Mouse (Mus musculus) neutrophil, adult 59 days (primary cell): ENCODE measurements around the gene Entpd6. TPM values are rescaled to one million over a fixed set of nuclear protein-coding genes. Genes with fewer than 3 reads are reported as not detected.

Experiments
- total RNA-seq, 2 experiments: library from RNA; stranded (reverse); gene quantifications; 1 replicate in 1 of 2; 2 replicates in 1 of 2; pipeline ENCODE4 v1.2.4; 2023

Entpd6 gene
- total RNA-seq = 1 to 10 TPM; 6.0 to 6.2 TPM

DNA sequence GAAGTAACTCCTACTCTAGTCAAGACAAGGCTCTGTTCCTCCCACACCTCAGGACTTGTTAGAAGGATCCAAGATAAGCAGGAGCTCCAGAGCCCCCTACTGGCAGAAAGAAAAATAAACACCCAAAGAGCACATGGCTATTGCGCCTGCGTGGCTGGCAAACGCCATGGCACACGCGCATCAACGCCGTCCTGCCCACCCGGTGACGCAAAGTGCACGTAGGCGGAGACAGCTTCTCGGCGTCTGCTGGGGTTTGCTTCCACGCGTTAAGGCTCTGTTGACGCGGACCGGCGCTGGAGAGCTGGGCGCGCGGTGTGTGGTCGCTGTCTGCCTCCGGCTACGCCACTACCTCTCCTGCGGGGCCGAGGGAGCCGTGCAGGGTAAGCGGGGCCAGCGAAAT is at the start of gene Entpd6:
Gene Entpd6 (plus strand): TSS at position 189 of the 400 bp plus-strand sequence.

DNA sequence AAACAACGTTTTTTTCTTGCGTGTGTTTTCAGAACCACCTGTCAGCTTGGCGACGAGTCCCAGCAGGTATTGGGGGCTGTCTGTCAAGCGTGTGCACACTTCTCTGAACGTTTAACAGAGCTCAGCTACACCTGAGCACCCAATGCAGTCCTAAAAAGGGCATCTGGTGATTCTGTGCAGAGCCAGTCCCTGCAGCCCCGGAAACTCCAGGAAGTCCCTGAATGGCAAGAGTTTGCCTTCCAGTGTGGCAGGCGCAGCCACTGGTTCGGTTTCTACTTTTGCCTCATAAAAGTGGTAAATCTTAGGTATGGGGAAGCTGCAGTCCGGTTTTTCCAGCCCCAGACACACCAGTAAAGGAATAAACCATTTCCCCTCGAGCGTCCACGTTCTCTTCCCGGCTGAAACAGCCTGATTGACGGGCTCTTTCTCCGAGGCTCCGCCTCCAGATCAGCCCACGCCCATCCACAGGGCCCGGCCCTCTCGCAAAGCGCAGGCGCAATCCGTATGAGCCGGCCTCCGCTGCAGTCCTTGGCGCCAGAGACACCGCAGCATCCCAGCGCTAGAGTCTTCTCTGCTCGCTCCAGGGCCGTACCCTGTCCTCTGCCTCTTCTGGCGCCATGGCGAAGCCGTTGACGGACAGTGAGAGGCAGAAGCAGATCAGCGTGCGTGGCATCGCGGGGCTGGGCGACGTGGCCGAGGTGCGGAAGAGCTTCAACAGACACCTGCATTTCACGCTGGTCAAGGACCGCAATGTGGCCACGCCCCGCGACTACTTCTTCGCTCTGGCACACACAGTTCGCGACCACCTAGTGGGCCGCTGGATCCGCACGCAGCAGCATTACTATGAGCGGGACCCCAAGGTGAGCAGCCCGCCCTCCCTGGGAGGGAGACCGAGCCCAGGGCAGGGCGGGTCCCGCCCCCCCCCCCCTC is 37.7 kb downstream of the Entpd6 start, which contains the start of gene Pygb:
Gene Pygb (plus strand): TSS at position 485 of the 930 bp plus-strand sequence.

Other genes with a start within 250 kb of the Entpd6 start
- gene Cst7, start 178.6 kb upstream of the Entpd6 start, total RNA-seq = 10 to 100 TPM; 14.7 to 20.4 TPM
- 10 to 100 TPM; 30.8 to 36.6 TPM for gene Apmap, start 140.5 kb upstream of the Entpd6 start, total RNA-seq
- 10 to 100 TPM in 1 of 2 experiments, 1 to 10 TPM in 1; 5.5 to 10.1 TPM for gene Acss1, start 80.5 kb upstream of the Entpd6 start, total RNA-seq
- not detected for gene Vsx1, start 59.7 kb upstream of the Entpd6 start, total RNA-seq
- gene Pygb, start 37.7 kb downstream of the Entpd6 start, total RNA-seq = 10 to 100 TPM; 12.9 to 21.7 TPM
- 10 to 100 TPM; 28.8 to 33.4 TPM for gene Abhd12, start 155.7 kb downstream of the Entpd6 start, total RNA-seq
- gene Gins1, start 156.4 kb downstream of the Entpd6 start, total RNA-seq = 10 to 100 TPM; 13.2 to 18.0 TPM